Mouse (Mus musculus): ENCODE results near the gene Auts2. TPM values are rescaled to one million over a fixed set of nuclear protein-coding genes. Genes with fewer than 3 reads are reported as not detected.

Gene Auts2
- polyA plus RNA-seq, 1 experiment from 2014 or later = 36.0 TPM

- Histone ChIP-seq H3K4me2 (no peak overlapping the region), H3K36me3 (ENCODE audit: control insufficient read depth, insufficient read depth, low read length) (no peaks in the 10 kb centered on the region), H3K27ac (ENCODE audit: low read depth, low read length) (peak overlapping the region; percentile 35; the same call in 1 of the 2 replicates), H3K4me3 (ENCODE audit: low read depth, low read length) (no peak overlapping the region), H3K9ac (ENCODE audit: low read length) (no peak overlapping the region), H3K9me3 (ENCODE audit: control insufficient read depth, low read length) (no peaks in the 10 kb centered on the region), H3K4me1 (ENCODE audit: control insufficient read depth, insufficient read depth, low read length) (peaks cover 3% of the 10 kb centered on the region; the same call in 1 of the 2 replicates), H3K27me3 (ENCODE audit: control insufficient read depth, insufficient read depth, low read length) (no peaks in the 10 kb centered on the region)
- WGBS = 56% methylated on average over 14 of the region's 14 CpGs
- no peak for DNase-seq (ENCODE audit: low spot score, missing footprints)
- ATAC-seq (ENCODE audit: low FRiP score) = no peak
Measured at GRCm38 (mm10) chr5:131557591-131558385, 985.4 kb downstream of the Auts2 start.

- peaks cover 9% of the 10 kb centered on the region; the same call in 1 of the 2 replicates for H3K4me1 ChIP-seq (ENCODE audit: control insufficient read depth, insufficient read depth, low read length)
- H3K4me2 ChIP-seq = no peak overlapping the region
- H3K27ac ChIP-seq (ENCODE audit: low read depth, low read length) = no peak overlapping the region
- H3K36me3 ChIP-seq (ENCODE audit: control insufficient read depth, insufficient read depth, low read length) = no peaks in the 10 kb centered on the region
- ATAC-seq (ENCODE audit: low FRiP score) (0 out of 2 replicates have a peak, but pooled peaks have one; percentile 24), DNase-seq (ENCODE audit: low spot score, missing footprints) (no peak)
- no peaks in the 10 kb centered on the region; the same call in 1 of the 2 replicates for H3K9me3 ChIP-seq (ENCODE audit: control insufficient read depth, low read length)
- H3K4me3 ChIP-seq (ENCODE audit: low read depth, low read length) = no peak overlapping the region
- WGBS = 67% methylated on average over 17 of the region's 17 CpGs
- no peaks in the 10 kb centered on the region; the same call in 1 of the 2 replicates for H3K27me3 ChIP-seq (ENCODE audit: control insufficient read depth, insufficient read depth, low read length)
- no peak overlapping the region for H3K9ac ChIP-seq (ENCODE audit: low read length)
Measured at GRCm38 (mm10) chr5:131548932-131549563, 994.1 kb downstream of the Auts2 start.

- H3K4me3 ChIP-seq (ENCODE audit: low read depth, low read length) = no peak overlapping the region
- DNase-seq (ENCODE audit: low spot score, missing footprints) (no peak), ATAC-seq (ENCODE audit: low FRiP score) (peak; percentile 85)
- H3K27me3 ChIP-seq (ENCODE audit: control insufficient read depth, insufficient read depth, low read length) = no peaks in the 10 kb centered on the region; the same call in 1 of the 2 replicates
- peaks cover 9% of the 10 kb centered on the region; the same call in 1 of the 2 replicates for H3K4me1 ChIP-seq (ENCODE audit: control insufficient read depth, insufficient read depth, low read length)
- 48% methylated on average over 6 of the region's 6 CpGs for WGBS
- no peak overlapping the region for H3K9ac ChIP-seq (ENCODE audit: low read length)
- no peaks in the 10 kb centered on the region for H3K36me3 ChIP-seq (ENCODE audit: control insufficient read depth, insufficient read depth, low read length)
- no peaks in the 10 kb centered on the region; the same call in 1 of the 2 replicates for H3K9me3 ChIP-seq (ENCODE audit: control insufficient read depth, low read length)
- H3K4me2 ChIP-seq = no peak overlapping the region
- no peak overlapping the region for H3K27ac ChIP-seq (ENCODE audit: low read depth, low read length)
Measured at GRCm38 (mm10) chr5:131547926-131548325, 995.2 kb downstream of the Auts2 start.

DNA sequence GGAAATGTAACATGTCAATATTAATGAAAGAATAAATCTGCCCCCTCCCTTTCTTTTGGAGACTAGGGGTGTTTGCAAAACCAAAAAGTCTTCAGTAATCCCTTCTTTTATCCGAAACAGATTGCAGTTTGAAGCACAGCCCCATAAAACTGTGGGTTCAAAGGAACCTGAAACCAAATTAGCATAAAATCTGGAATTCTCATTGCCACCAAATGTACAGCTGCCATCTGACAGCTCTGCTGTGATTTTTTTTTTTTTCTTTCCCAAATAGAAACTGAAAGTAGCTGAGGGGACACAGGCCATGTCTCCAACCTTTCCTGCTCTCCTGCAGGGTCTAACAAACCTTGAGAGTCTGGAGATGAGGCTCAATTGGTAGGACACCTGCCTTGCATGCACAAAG lies 996.7 kb downstream of the Auts2 start:
- Histone ChIP-seq H3K27ac (ENCODE audit: low read depth, low read length) (no peak overlapping the region), H3K9me3 (ENCODE audit: control insufficient read depth, low read length) (no peaks in the 10 kb centered on the region; the same call in 1 of the 2 replicates), H3K27me3 (ENCODE audit: control insufficient read depth, insufficient read depth, low read length) (no peaks in the 10 kb centered on the region; the same call in 1 of the 2 replicates), H3K4me1 (ENCODE audit: control insufficient read depth, insufficient read depth, low read length) (peaks cover 9% of the 10 kb centered on the region; the same call in 1 of the 2 replicates), H3K4me3 (ENCODE audit: low read depth, low read length) (no peak overlapping the region), H3K9ac (ENCODE audit: low read length) (no peak overlapping the region), H3K4me2 (no peak overlapping the region), H3K36me3 (ENCODE audit: control insufficient read depth, insufficient read depth, low read length) (no peaks in the 10 kb centered on the region)
- ATAC-seq (ENCODE audit: low FRiP score) = no peak
- 69% methylated on average over 1 of the region's 1 CpGs for whole genome bisulfite sequencing
- DNase-seq (ENCODE audit: low spot score, missing footprints) = no peak

DNA sequence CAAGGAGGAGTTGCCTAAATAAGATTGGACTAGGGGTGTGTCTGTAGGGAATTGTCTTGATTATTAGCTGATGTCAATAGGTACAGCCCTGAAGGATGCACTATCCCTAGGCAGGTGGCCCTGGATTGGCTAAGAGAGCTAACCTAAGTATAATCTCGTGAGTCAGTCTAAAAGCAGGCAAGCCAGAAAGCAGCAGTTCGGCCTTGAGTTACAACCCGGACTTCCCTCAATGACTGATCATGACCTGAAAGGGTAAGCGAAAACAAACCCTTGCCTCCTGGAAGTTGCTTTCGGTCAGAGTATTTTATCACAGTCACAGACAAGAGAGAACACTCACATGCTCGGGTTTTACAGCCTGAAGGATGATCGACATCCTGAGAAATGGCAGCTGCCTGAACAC lies 998.8 kb downstream of the Auts2 start:
- WGBS = 94% methylated on average over 7 of the region's 7 CpGs
- H3K27me3 ChIP-seq (ENCODE audit: control insufficient read depth, insufficient read depth, low read length) = peaks cover 6% of the 10 kb centered on the region
- H3K9ac ChIP-seq (ENCODE audit: low read length) = no peak overlapping the region
- no peak for DNase-seq (ENCODE audit: low spot score, missing footprints)
- no peaks in the 10 kb centered on the region for H3K36me3 ChIP-seq (ENCODE audit: control insufficient read depth, insufficient read depth, low read length)
- no peak for ATAC-seq (ENCODE audit: low FRiP score)
- H3K27ac ChIP-seq (ENCODE audit: low read depth, low read length) = no peak overlapping the region
- H3K4me3 ChIP-seq (ENCODE audit: low read depth, low read length) = no peak overlapping the region
- H3K4me1 ChIP-seq (ENCODE audit: control insufficient read depth, insufficient read depth, low read length) = peaks cover 9% of the 10 kb centered on the region; the same call in 1 of the 2 replicates
- H3K9me3 ChIP-seq (ENCODE audit: control insufficient read depth, low read length) = no peaks in the 10 kb centered on the region; the same call in 1 of the 2 replicates
- no peak overlapping the region for H3K4me2 ChIP-seq

DNA sequence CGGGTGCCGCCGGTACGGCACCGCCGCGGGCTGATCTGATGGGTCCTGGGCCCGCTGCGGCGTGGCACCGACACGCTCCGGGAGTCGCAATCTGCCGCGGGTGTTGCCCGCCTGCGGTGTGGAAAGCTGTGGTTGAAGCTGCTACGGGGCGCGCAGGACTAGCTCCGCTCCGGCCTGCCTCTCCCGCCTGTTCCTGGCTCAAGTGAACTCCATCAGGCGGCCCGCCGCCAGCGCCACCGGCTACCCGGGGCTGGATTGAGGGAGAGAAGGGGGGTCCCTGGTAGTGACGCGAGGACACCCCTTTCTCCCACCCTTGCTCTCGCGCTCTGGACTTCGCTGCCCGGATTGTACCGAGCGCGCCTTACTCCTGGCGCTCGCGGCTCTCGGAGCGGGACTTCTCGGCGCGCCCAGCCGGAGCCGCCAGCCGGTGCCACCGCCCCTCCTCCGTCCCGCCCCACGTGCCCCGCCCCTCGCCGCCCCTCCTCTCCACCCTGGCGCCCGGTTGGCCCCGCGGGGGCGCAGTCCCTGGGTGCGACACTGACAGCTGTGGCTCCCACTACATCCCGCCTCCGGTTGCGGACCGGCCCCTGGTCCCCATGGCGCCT lies 1004.7 kb downstream of the Auts2 start:
- Histone ChIP-seq H3K36me3 (ENCODE audit: control insufficient read depth, insufficient read depth, low read length) (no peaks in the 10 kb centered on the region), H3K27ac (ENCODE audit: low read depth, low read length) (peak overlapping the region; percentile 98), H3K4me1 (ENCODE audit: control insufficient read depth, insufficient read depth, low read length) (peaks cover 19% of the 10 kb centered on the region), H3K4me2 (peak overlapping the region; percentile 81), H3K9ac (ENCODE audit: low read length) (peak overlapping the region; percentile 99), H3K27me3 (ENCODE audit: control insufficient read depth, insufficient read depth, low read length) (peaks cover 11% of the 10 kb centered on the region), H3K9me3 (ENCODE audit: control insufficient read depth, low read length) (no peaks in the 10 kb centered on the region), H3K4me3 (ENCODE audit: low read depth, low read length) (peak overlapping the region; percentile 91)
- DNase-seq (ENCODE audit: low spot score, missing footprints) (peak; percentile 98), ATAC-seq (ENCODE audit: low FRiP score) (peak; percentile 79)
- WGBS = under 1% methylated on average over 66 of the region's 68 CpGs

DNA sequence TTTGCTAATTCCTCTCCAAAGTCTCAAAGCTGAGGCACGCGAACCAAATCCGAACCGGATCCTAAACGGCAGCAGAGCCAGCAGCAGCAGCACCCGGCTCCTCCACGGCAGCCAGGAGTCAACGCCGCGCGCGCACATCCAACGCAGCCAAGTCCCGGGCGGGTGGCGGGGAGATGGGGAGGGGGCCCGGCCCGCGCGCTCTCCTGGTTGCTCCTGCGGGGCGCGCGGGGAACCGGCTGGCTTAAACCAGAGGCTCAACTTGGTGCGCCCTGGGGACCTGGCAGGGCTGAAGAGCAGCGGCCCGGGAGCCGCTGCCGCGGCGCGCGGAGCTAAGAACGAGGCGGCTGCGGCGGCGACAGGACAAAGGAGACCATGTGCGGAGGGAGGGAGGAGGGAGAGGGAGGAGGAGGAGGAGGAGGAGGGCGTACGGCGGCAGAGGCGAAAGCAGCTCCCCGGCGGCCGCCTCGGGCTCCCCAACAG lies 1005.3 kb downstream of the Auts2 start:
- Histone ChIP-seq H3K4me1 (ENCODE audit: control insufficient read depth, insufficient read depth, low read length) (peaks cover 23% of the 10 kb centered on the region), H3K27me3 (ENCODE audit: control insufficient read depth, insufficient read depth, low read length) (peaks cover 11% of the 10 kb centered on the region), H3K36me3 (ENCODE audit: control insufficient read depth, insufficient read depth, low read length) (no peaks in the 10 kb centered on the region), H3K4me2 (peak overlapping the region; percentile 81), H3K9me3 (ENCODE audit: control insufficient read depth, low read length) (no peaks in the 10 kb centered on the region), H3K27ac (ENCODE audit: low read depth, low read length) (peak overlapping the region; percentile 98), H3K9ac (ENCODE audit: low read length) (peak overlapping the region; percentile 99), H3K4me3 (ENCODE audit: low read depth, low read length) (peak overlapping the region; percentile 91)
- DNase-seq (ENCODE audit: low spot score, missing footprints) (peak; percentile 98), ATAC-seq (ENCODE audit: low FRiP score) (peak; percentile 77)
- under 1% methylated on average over 33 of the region's 48 CpGs for WGBS

- under 1% methylated on average over 39 of the region's 44 CpGs for WGBS
- H3K4me1 ChIP-seq (ENCODE audit: control insufficient read depth, insufficient read depth, low read length) = peaks cover 27% of the 10 kb centered on the region
- ATAC-seq (ENCODE audit: low FRiP score) (peak; percentile 80), DNase-seq (ENCODE audit: low spot score, missing footprints) (peak; percentile 98)
- peaks cover 11% of the 10 kb centered on the region for H3K27me3 ChIP-seq (ENCODE audit: control insufficient read depth, insufficient read depth, low read length)
- peak overlapping the region; percentile 99 for H3K9ac ChIP-seq (ENCODE audit: low read length)
- no peaks in the 10 kb centered on the region for H3K36me3 ChIP-seq (ENCODE audit: control insufficient read depth, insufficient read depth, low read length)
- peak overlapping the region; percentile 98 for H3K27ac ChIP-seq (ENCODE audit: low read depth, low read length)
- H3K4me3 ChIP-seq (ENCODE audit: low read depth, low read length) = peak overlapping the region; percentile 91
- no peaks in the 10 kb centered on the region for H3K9me3 ChIP-seq (ENCODE audit: control insufficient read depth, low read length)
- peak overlapping the region; percentile 81 for H3K4me2 ChIP-seq
Measured at GRCm38 (mm10) chr5:131537155-131537830, 1005.9 kb downstream of the Auts2 start.

Measured in midbrain, embryonic 11.5 days (tissue).